In genomic region chr14:121378243-121379115, GRCm38 (mm10) we compare ENCODE assay signal across 8 mouse cellular contexts. TPM values are rescaled to one million over a fixed set of nuclear protein-coding genes. Genes with fewer than 3 reads are reported as not detected.
DNase-seq lines count a peak whose midpoint lies in the region; ATAC-seq and TF ChIP-seq lines count a peak whose summit lies in the region.

No protein-coding gene starts in this region.

- peak overlapping the region; percentile 95 for H3K9ac ChIP-seq in embryonic facial prominence, embryonic 13.5 days
- H3K9ac ChIP-seq in heart, embryonic 14.5 days (ENCODE audit: low read length): peak overlapping the region; percentile 99
- peak overlapping the region; percentile 96 for H3K9ac ChIP-seq in kidney, embryonic 16.5 days (replicated peaks; ENCODE audit: low read length)

- peaks cover 2% of the 10 kb centered on the region; the same call in 1 of the 2 replicates for H3K27me3 ChIP-seq in E14TG2a.4 (ENCODE audit: insufficient read depth, low read length)
- H3K27me3 ChIP-seq in embryonic facial prominence, embryonic 13.5 days: no peaks in the 10 kb centered on the region
- H3K27me3 ChIP-seq in heart, embryonic 14.5 days (ENCODE audit: control insufficient read depth, insufficient read depth, low read length): no peaks in the 10 kb centered on the region
- H3K27me3 ChIP-seq in kidney, embryonic 16.5 days (ENCODE audit: insufficient read depth, low read length): no peaks in the 10 kb centered on the region

- DNase-seq in adrenal gland, adult 8-10 months: peak; percentile 61
- peak; percentile 75 for DNase-seq in lung, postnatal 25 days (ENCODE audit: low spot score)
- peak; percentile 9 for DNase-seq in retina, postnatal 7 days (ENCODE audit: low read depth, low spot score)
- peak; percentile 69 for DNase-seq in urinary bladder, postnatal 14 days (ENCODE audit: low spot score)

- peak; percentile 43 for ATAC-seq in embryonic facial prominence, embryonic 13.5 days (ENCODE audit: insufficient number of reproducible peaks, insufficient read depth, low FRiP score, low TSS enrichment, low read depth)
- peak; percentile 74 for ATAC-seq in heart, embryonic 14.5 days (ENCODE audit: insufficient number of reproducible peaks, insufficient read depth, low FRiP score, low read depth)
- peak; percentile 87 for ATAC-seq in kidney, embryonic 16.5 days (ENCODE audit: low FRiP score, low TSS enrichment)

- under 1% methylated on average over 81 of the region's 83 CpGs for WGBS in embryonic facial prominence, embryonic 13.5 days
- WGBS in heart, embryonic 14.5 days: under 1% methylated on average over 77 of the region's 83 CpGs
- under 1% methylated on average over 70 of the region's 83 CpGs for WGBS in kidney, embryonic 16.5 days

- no peaks in the 10 kb centered on the region for H3K9me3 ChIP-seq in E14TG2a.4 (ENCODE audit: low read length)
- no peaks in the 10 kb centered on the region for H3K9me3 ChIP-seq in embryonic facial prominence, embryonic 13.5 days
- no peaks in the 10 kb centered on the region for H3K9me3 ChIP-seq in heart, embryonic 14.5 days (ENCODE audit: control insufficient read depth, low read length)
- no peaks in the 10 kb centered on the region for H3K9me3 ChIP-seq in kidney, embryonic 16.5 days (ENCODE audit: low read length)

- peak overlapping the region; percentile 97 for H3K4me3 ChIP-seq in E14TG2a.4 (replicated peaks; ENCODE audit: low read length)
- peak overlapping the region; percentile 98 for H3K4me3 ChIP-seq in embryonic facial prominence, embryonic 13.5 days
- H3K4me3 ChIP-seq in heart, embryonic 14.5 days (ENCODE audit: control insufficient read depth in 1 of 2, insufficient read depth in 1 of 2, low read depth in 1 of 2, low read length in 2 of 2): peak overlapping the region; percentile 98 to 100
- H3K4me3 ChIP-seq in kidney, embryonic 16.5 days (ENCODE audit: low read length): peak overlapping the region; percentile 95

- peaks cover 22% of the 10 kb centered on the region for H3K36me3 ChIP-seq in E14TG2a.4 (ENCODE audit: insufficient read depth, low read length)
- H3K36me3 ChIP-seq in embryonic facial prominence, embryonic 13.5 days: no peaks in the 10 kb centered on the region; the same call in 1 of the 2 replicates
- H3K36me3 ChIP-seq in heart, embryonic 14.5 days (ENCODE audit: control insufficient read depth, insufficient read depth, low read length): 0 out of 2 replicates have a peak, but pooled peaks cover 3% of the 10 kb centered on the region
- no peaks in the 10 kb centered on the region for H3K36me3 ChIP-seq in kidney, embryonic 16.5 days (ENCODE audit: insufficient read depth, low read length)

- TF ChIP-seq CTCF in E14TG2a.4 (conservative IDR thresholded peaks at IDR 0.05; ENCODE audit: low read length): no peak

- peaks cover 45% of the 10 kb centered on the region for H3K4me1 ChIP-seq in E14TG2a.4 (replicated peaks; ENCODE audit: low read depth, low read length)
- peaks cover 45% of the 10 kb centered on the region for H3K4me1 ChIP-seq in embryonic facial prominence, embryonic 13.5 days
- peaks cover 12 to 39% of the 10 kb centered on the region in 2 experiments for H3K4me1 ChIP-seq in heart, embryonic 14.5 days (ENCODE audit: control insufficient read depth in 2 of 2, insufficient read depth in 2 of 2, low read length in 2 of 2)
- H3K4me1 ChIP-seq in kidney, embryonic 16.5 days (ENCODE audit: insufficient read depth, low read length): peaks cover 35% of the 10 kb centered on the region

- H3K27ac ChIP-seq in embryonic facial prominence, embryonic 13.5 days: peak overlapping the region; percentile 92
- H3K27ac ChIP-seq in heart, embryonic 14.5 days (replicated peaks in 1 of 2; ENCODE audit: control insufficient read depth in 1 of 2, insufficient read depth in 1 of 2, low read depth in 2 of 2, low read length in 2 of 2): peak overlapping the region; percentile 73 to 92
- H3K27ac ChIP-seq in kidney, embryonic 16.5 days (ENCODE audit: low read length): peak overlapping the region; percentile 98

- peak overlapping the region; percentile 80 for H3K4me2 ChIP-seq in embryonic facial prominence, embryonic 13.5 days
- H3K4me2 ChIP-seq in heart, embryonic 14.5 days (ENCODE audit: low read length): peak overlapping the region; percentile 77
- H3K4me2 ChIP-seq in kidney, embryonic 16.5 days (replicated peaks; ENCODE audit: low read depth, low read length): peak overlapping the region; percentile 87

RNA-seq across cellular contexts. Expression of gene Stk24, which starts 1.3 kb away (rescaled TPM):
- total RNA-seq in adrenal gland, adult 8-10 months (2022): 100 to 1,000 TPM; 100 to 130 (median 118) TPM
- polyA plus RNA-seq in embryonic facial prominence, embryonic 13.5 days (2015; fragmentation: Nextera tagmentation; extraction: Ambion mirVana): 39.0 and 41.2 TPM in 2 replicates
- polyA plus RNA-seq in heart, embryonic 14.5 days (2014; fragmentation: Nextera tagmentation; extraction: Ambion mirVana): 45.2 and 48.9 TPM in 2 replicates
- 34.8 and 38.0 TPM in 2 replicates for polyA plus RNA-seq in kidney, embryonic 16.5 days (2015; fragmentation: Nextera tagmentation; extraction: Ambion mirVana)

Comparison
In these comparisons a context has a peak if more than half of its experiments do, and no peak if none do; other contexts are left out.
1. Peak in every context shown above with its lines: DNase-seq, ATAC-seq, H3K4me3 ChIP-seq and H3K27ac ChIP-seq.
2. DNase-seq: peak in every context shown above with its lines; median percentile 75 in lung, postnatal 25 days; 69 in urinary bladder, postnatal 14 days; 61 in adrenal gland, adult 8-10 months; 9 in retina, postnatal 7 days.